Mouse (Mus musculus) heart, embryonic 13.5 days (tissue): ENCODE data around the gene Snx29. TPM values are rescaled to one million over a fixed set of nuclear protein-coding genes. Genes with fewer than 3 reads are reported as not detected.

ENCODE experiments used
- ATAC-seq: fragments of 200-750 bp; cut with Nextera tagmentation; 2 replicates; pipeline ENCODE4 v1.8.0; 2017; ENCODE audit warnings: moderate TSS enrichment; ENCODE audit not compliant: insufficient number of reproducible peaks, low FRiP score, low TSS enrichment; ENCODE audit errors: extremely low read depth
- H3K27ac ChIP-seq: fragments of 300-500 bp; sonication (generic); replicated peaks from 2 replicates; pipeline ENCODE4 v1.5.1; 2015; ENCODE audit warnings: moderate library complexity, mild to moderate bottlenecking, inconsistent platforms
- H3K27me3 ChIP-seq: fragments of 300-500 bp; sonication (generic); replicated peaks from 2 replicates; pipeline ENCODE4 v1.6.1; 2015; ENCODE audit warnings: mild to moderate bottlenecking, inconsistent platforms
- H3K36me3 ChIP-seq: fragments of 300-500 bp; sonication (generic); 2 replicates; pipeline ENCODE4 v1.6.1; 2015; ENCODE audit warnings: mild to moderate bottlenecking, inconsistent platforms
- H3K4me1 ChIP-seq: fragments of 300-500 bp; sonication (generic); 2 replicates; pipeline ENCODE4 v1.6.1; 2015; ENCODE audit warnings: inconsistent platforms
- H3K4me2 ChIP-seq: fragments of 300-500 bp; sonication (generic); 2 replicates; pipeline ENCODE4 v1.6.1; 2015; ENCODE audit warnings: inconsistent platforms, mild to moderate bottlenecking, moderate library complexity
- H3K4me3 ChIP-seq: fragments of 300-500 bp; sonication (generic); 2 replicates; pipeline ENCODE4 v1.5.1; 2015; ENCODE audit warnings: moderate library complexity, mild to moderate bottlenecking, inconsistent platforms
- H3K9ac ChIP-seq: fragments of 300-500 bp; sonication (generic); 2 replicates; pipeline ENCODE4 v1.6.1; 2015; ENCODE audit warnings: inconsistent platforms, mild to moderate bottlenecking, moderate library complexity
- H3K9me3 ChIP-seq: fragments of 300-500 bp; sonication (generic); 2 replicates; pipeline ENCODE4 v1.6.1; 2016; ENCODE audit warnings: inconsistent platforms
- WGBS: fragments of 180-500 bp; shearing (Covaris S2); methylation state at CpG from one replicate; pipeline ENCODE4 v1.1.7; 2015; ENCODE audit warnings: mixed read lengths; 5-methylcytosine and 5-hydroxymethylcytosine counted together
- polyA plus RNA-seq: library from polyadenylated mRNA; unstranded; fragments of >200 nt; fragmentation: Nextera tagmentation; extraction: Ambion mirVana; gene quantifications from 2 replicates; pipeline ENCODE4 v1.2.1, GENCODE M21; 2015

Gene Snx29
- polyA plus RNA-seq, 1 experiment from 2014 or later = 6.0 TPM

GRCm38 (mm10) chr16:11646745-11647289, 324.1 kb downstream of the Snx29 start:
- Histone ChIP-seq H3K4me2 (no peak overlapping the region), H3K4me3 (no peak overlapping the region), H3K36me3 (no peaks in the 10 kb centered on the region), H3K27me3 (no peaks in the 10 kb centered on the region), H3K9me3 (no peaks in the 10 kb centered on the region), H3K4me1 (peaks cover 22% of the 10 kb centered on the region), H3K27ac (no peak overlapping the region), H3K9ac (no peak overlapping the region)
- ATAC-seq = no peak
- WGBS = 73% methylated on average over 4 of the region's 4 CpGs

- Histone ChIP-seq H3K9me3 (no peaks in the 10 kb centered on the region), H3K9ac (no peak overlapping the region), H3K27ac (no peak overlapping the region), H3K4me2 (no peak overlapping the region), H3K4me1 (peaks cover 16% of the 10 kb centered on the region), H3K36me3 (no peaks in the 10 kb centered on the region), H3K27me3 (no peaks in the 10 kb centered on the region), H3K4me3 (no peak overlapping the region)
- ATAC-seq = no peak
- 36% methylated on average over 1 of the region's 1 CpGs for WGBS
Measured at GRCm38 (mm10) chr16:11648169-11648688, 325.5 kb downstream of the Snx29 start.

- no peaks in the 10 kb centered on the region for H3K27me3 ChIP-seq
- H3K4me3 ChIP-seq = no peak overlapping the region
- H3K27ac ChIP-seq = no peak overlapping the region
- H3K9me3 ChIP-seq = no peaks in the 10 kb centered on the region
- no peak overlapping the region for H3K4me2 ChIP-seq
- H3K36me3 ChIP-seq = no peaks in the 10 kb centered on the region
- WGBS = 68% methylated on average over 2 of the region's 2 CpGs
- H3K9ac ChIP-seq = no peak overlapping the region
- no peak for ATAC-seq
- H3K4me1 ChIP-seq = peaks cover 13% of the 10 kb centered on the region
Measured at GRCm38 (mm10) chr16:11652686-11653366, 330.1 kb downstream of the Snx29 start.

- no peak for ATAC-seq
- H3K27ac ChIP-seq = no peak overlapping the region
- WGBS = 83% methylated on average over 3 of the region's 3 CpGs
- H3K4me2 ChIP-seq = no peak overlapping the region
- H3K4me1 ChIP-seq = peaks cover 8% of the 10 kb centered on the region
- H3K9ac ChIP-seq = no peak overlapping the region
- H3K4me3 ChIP-seq = no peak overlapping the region
- H3K9me3 ChIP-seq = no peaks in the 10 kb centered on the region
- no peaks in the 10 kb centered on the region for H3K27me3 ChIP-seq
- no peaks in the 10 kb centered on the region for H3K36me3 ChIP-seq
Measured at GRCm38 (mm10) chr16:11655893-11656292, 333.2 kb downstream of the Snx29 start.

GRCm38 (mm10) chr16:11657111-11657510, 334.4 kb downstream of the Snx29 start:
- 0 out of 2 replicates have a peak overlapping the region, but pooled peaks have one; percentile 15 for H3K27ac ChIP-seq
- no peak overlapping the region for H3K9ac ChIP-seq
- H3K4me3 ChIP-seq = no peak overlapping the region
- H3K36me3 ChIP-seq = no peaks in the 10 kb centered on the region
- H3K27me3 ChIP-seq = no peaks in the 10 kb centered on the region
- no peak for ATAC-seq
- H3K4me1 ChIP-seq = peaks cover 9% of the 10 kb centered on the region
- no peak overlapping the region for H3K4me2 ChIP-seq
- H3K9me3 ChIP-seq = no peaks in the 10 kb centered on the region
- WGBS = 25% methylated on average over 1 of the region's 1 CpGs

- peaks cover 10% of the 10 kb centered on the region for H3K4me1 ChIP-seq
- ATAC-seq = no peak
- no peak overlapping the region for H3K4me3 ChIP-seq
- no peak overlapping the region for H3K9ac ChIP-seq
- H3K4me2 ChIP-seq = no peak overlapping the region
- WGBS = 77% methylated on average over 6 of the region's 6 CpGs
- H3K36me3 ChIP-seq = no peaks in the 10 kb centered on the region
- no peaks in the 10 kb centered on the region for H3K27me3 ChIP-seq
- no peak overlapping the region for H3K27ac ChIP-seq
- H3K9me3 ChIP-seq = no peaks in the 10 kb centered on the region
Measured at GRCm38 (mm10) chr16:11659111-11659720, 336.5 kb downstream of the Snx29 start.

GRCm38 (mm10) chr16:11664896-11665705, 342.4 kb downstream of the Snx29 start:
- Histone ChIP-seq H3K27me3 (no peaks in the 10 kb centered on the region), H3K4me1 (0 out of 2 replicates have a peak, but pooled peaks cover 3% of the 10 kb centered on the region), H3K4me2 (no peak overlapping the region), H3K9ac (no peak overlapping the region), H3K9me3 (no peaks in the 10 kb centered on the region), H3K4me3 (no peak overlapping the region), H3K36me3 (no peaks in the 10 kb centered on the region), H3K27ac (no peak overlapping the region)
- no peak for ATAC-seq
- 73% methylated on average over 13 of the region's 13 CpGs for WGBS

GRCm38 (mm10) chr16:11665869-11666268, 343.2 kb downstream of the Snx29 start:
- Histone ChIP-seq H3K4me1 (peaks cover 9% of the 10 kb centered on the region), H3K27me3 (no peaks in the 10 kb centered on the region), H3K4me3 (no peak overlapping the region), H3K9me3 (no peaks in the 10 kb centered on the region), H3K27ac (no peak overlapping the region), H3K9ac (no peak overlapping the region), H3K4me2 (no peak overlapping the region), H3K36me3 (no peaks in the 10 kb centered on the region)
- 77% methylated on average over 6 of the region's 6 CpGs for WGBS
- no peak for ATAC-seq

GRCm38 (mm10) chr16:11668375-11668774, 345.7 kb downstream of the Snx29 start:
- Histone ChIP-seq H3K27me3 (no peaks in the 10 kb centered on the region), H3K27ac (no peak overlapping the region), H3K9ac (no peak overlapping the region), H3K4me2 (no peak overlapping the region), H3K4me3 (no peak overlapping the region), H3K4me1 (peaks cover 9% of the 10 kb centered on the region), H3K9me3 (no peaks in the 10 kb centered on the region), H3K36me3 (no peaks in the 10 kb centered on the region)
- 84% methylated on average over 1 of the region's 1 CpGs for WGBS
- ATAC-seq = no peak

GRCm38 (mm10) chr16:11668878-11669277, 346.2 kb downstream of the Snx29 start:
- Histone ChIP-seq H3K36me3 (no peaks in the 10 kb centered on the region), H3K27me3 (no peaks in the 10 kb centered on the region), H3K27ac (no peak overlapping the region), H3K9ac (no peak overlapping the region), H3K9me3 (no peaks in the 10 kb centered on the region), H3K4me2 (no peak overlapping the region), H3K4me3 (no peak overlapping the region), H3K4me1 (peaks cover 9% of the 10 kb centered on the region)
- ATAC-seq = no peak
- WGBS = 88% methylated on average over 1 of the region's 1 CpGs
